Mouse (Mus musculus) embryonic fibroblast, embryonic 13.5 days (primary cell): ENCODE results near the gene Trip11.

Experiments
- CTCF ChIP-seq: IDR thresholded peaks from 2 replicates; pipeline ENCODE4 v1.5.1; 2011; ENCODE audit warnings: mild to moderate bottlenecking, control low read depth, low read length, moderate library complexity, borderline replicate concordance; ENCODE audit not compliant: insufficient read depth
- POLR2A ChIP-seq: IDR thresholded peaks from 2 replicates; pipeline ENCODE4 v1.6.1; 2011; ENCODE audit warnings: low read depth, mild to moderate bottlenecking, control low read depth, low read length, moderate library complexity

- no peak for TF ChIP-seq POLR2A
- no peak for TF ChIP-seq CTCF
Observed at GRCm38 (mm10) chr12:101937572-101937971, 24.5 kb upstream of the Trip11 start.
